Mouse (Mus musculus): ENCODE data around the gene Tnfrsf8. TPM values are rescaled to one million over a fixed set of nuclear protein-coding genes. Genes with fewer than 3 reads are reported as not detected.

Tnfrsf8 gene
- total and polyA plus RNA-seq, 3 experiments: 12.7 to 31.0 (median 24.7) TPM

DNA sequence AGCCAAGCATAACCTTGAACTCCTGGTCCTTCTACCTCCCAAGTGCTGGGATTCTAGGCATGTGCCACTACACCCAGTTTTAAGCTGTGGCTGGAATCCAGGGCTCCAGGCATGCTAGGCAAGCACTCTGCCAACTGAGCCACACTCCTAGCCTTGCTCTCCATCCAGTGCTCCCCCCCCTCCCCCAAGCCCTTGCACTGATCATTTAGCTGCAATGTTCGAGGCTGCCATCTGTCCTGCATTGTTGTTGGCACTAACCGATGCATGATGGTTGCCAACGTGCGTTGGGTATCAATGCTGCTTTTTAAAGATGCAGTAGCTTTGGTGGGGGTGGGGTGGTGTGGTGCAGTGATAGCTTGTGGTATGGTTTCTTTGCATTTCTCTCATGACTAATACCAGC lies 10.9 kb downstream of the Tnfrsf8 start:
- Histone ChIP-seq H3K4me3 (replicated peaks in 1 of 3; ENCODE audit: low read depth in 2 of 3, low read length in 2 of 3, poor library complexity in 1 of 3) (no peak overlapping the region), H3K27me3 (replicated peaks) (no peaks in the 10 kb centered on the region), H3K79me2 (replicated peaks; ENCODE audit: control insufficient read depth, extremely low read depth, insufficient read depth, poor library complexity, severe bottlenecking) (0 out of 2 replicates have a peak, but pooled peaks cover 6% of the 10 kb centered on the region), H3K9ac (ENCODE audit: insufficient read depth, low read depth) (no peak overlapping the region), H3K27ac (ENCODE audit: insufficient read depth, low read depth) (no peak overlapping the region), H3K4me2 (ENCODE audit: insufficient read depth, low read depth, poor library complexity, severe bottlenecking) (no peak overlapping the region), H3K4me1 (ENCODE audit: control insufficient read depth in 1 of 2, insufficient read depth in 2 of 2) (peaks cover 24 to 70% of the 10 kb centered on the region in 2 experiments), H3K36me3 (replicated peaks in 1 of 2; ENCODE audit: control insufficient read depth in 1 of 2, insufficient read depth in 1 of 2, low read length in 1 of 2) (peaks cover 2 to 18% of the 10 kb centered on the region in 2 experiments), H3K9me3 (replicated peaks; ENCODE audit: low read length) (no peaks in the 10 kb centered on the region)
- TF ChIP-seq TCF12 (IDR thresholded peaks at IDR 0.05; ENCODE audit: low read depth, low read length) (no peak), TBP (conservative IDR thresholded peaks at IDR 0.05; ENCODE audit: low read depth, low read length) (no peak), HCFC1 (IDR thresholded peaks at IDR 0.05; ENCODE audit: low read depth, low read length) (no peak), MXI1 (IDR thresholded peaks at IDR 0.05; ENCODE audit: low read depth, low read length) (no peak), POLR2AphosphoS2 (IDR thresholded peaks at IDR 0.05; ENCODE audit: low read depth, low read length) (no peak), MEF2A (IDR thresholded peaks at IDR 0.05; ENCODE audit: borderline replicate concordance, low read depth, low read length) (no peak)
- in situ Hi-C loops (cut with MboI; ENCODE audit: low pct_ligation_motif_present, low pct_unique_long_range_greater_than_20kb, low sequenced_read_pairs): no loop called here
- dilution Hi-C loops (cut with MboI; ENCODE audit: extremely low pct_ligation_motif_present, extremely low pct_unique_long_range_greater_than_20kb, low sequenced_read_pairs): no loop called here
- DNase-seq (ENCODE audit: extremely low read depth): no peak

DNA sequence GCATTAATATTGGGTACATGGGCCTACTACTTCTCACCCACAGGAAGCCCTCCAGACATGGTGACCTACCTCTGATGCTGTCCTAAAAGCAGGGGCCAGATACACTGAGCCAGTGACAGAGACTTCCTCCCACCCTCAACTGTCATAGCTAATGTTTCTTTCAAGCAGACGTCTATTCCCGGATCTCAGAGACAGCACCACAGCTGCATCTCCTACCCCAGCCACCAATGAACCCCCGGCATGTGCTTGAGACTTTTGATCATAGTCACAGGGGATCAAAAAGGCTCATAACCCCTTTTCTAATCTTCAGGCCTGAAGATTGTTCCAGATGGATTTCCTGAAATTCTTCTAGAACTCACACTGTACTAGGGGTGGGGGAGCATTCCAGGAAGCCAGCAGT lies 12.9 kb downstream of the Tnfrsf8 start:
- no peak overlapping the region for H3K4me2 ChIP-seq (ENCODE audit: insufficient read depth, low read depth, poor library complexity, severe bottlenecking)
- in situ Hi-C loops (cut with MboI; ENCODE audit: low pct_ligation_motif_present, low pct_unique_long_range_greater_than_20kb, low sequenced_read_pairs): no loop called here
- dilution Hi-C loops (cut with MboI; ENCODE audit: extremely low pct_ligation_motif_present, extremely low pct_unique_long_range_greater_than_20kb, low sequenced_read_pairs): no loop called here
- TF ChIP-seq ETS1 (conservative IDR thresholded peaks at IDR 0.05; ENCODE audit: low read depth, low read length) (no peak), MAZ (IDR thresholded peaks at IDR 0.05; ENCODE audit: low read depth, low read length) (no peak), SMC3 (IDR thresholded peaks at IDR 0.05; ENCODE audit: low read depth, low read length) (no peak), ZMIZ1 (IDR thresholded peaks at IDR 0.05; ENCODE audit: low read depth, low read length) (no peak), ZNF384 (IDR thresholded peaks at IDR 0.05; ENCODE audit: low read depth, low read length) (no peak), MYC (IDR thresholded peaks at IDR 0.05; ENCODE audit: low read depth, low read length) (no peak), MEF2A (IDR thresholded peaks at IDR 0.05; ENCODE audit: borderline replicate concordance, low read depth, low read length) (no peak), JUND (conservative IDR thresholded peaks at IDR 0.05; ENCODE audit: low read depth, low read length) (no peak), MAX (IDR thresholded peaks at IDR 0.05; ENCODE audit: low read length) (no peak), POLR2A (IDR thresholded peaks at IDR 0.05; ENCODE audit: low read depth, low read length) (no peak), JUN (IDR thresholded peaks at IDR 0.05; ENCODE audit: insufficient read depth, low read depth, low read length) (no peak), GABPA (IDR thresholded peaks at IDR 0.05; ENCODE audit: insufficient replicate concordance, low read depth, low read length) (no peak), EP300 (IDR thresholded peaks at IDR 0.05; ENCODE audit: low read length) (no peak), IRF4 (IDR thresholded peaks at IDR 0.05; ENCODE audit: low read depth, low read length) (no peak), TBP (conservative IDR thresholded peaks at IDR 0.05; ENCODE audit: low read depth, low read length) (no peak), CHD1 (IDR thresholded peaks at IDR 0.05; ENCODE audit: low read depth, low read length) (no peak), RAD21 (IDR thresholded peaks at IDR 0.05; ENCODE audit: low read depth, low read length) (no peak), E2F4 (IDR thresholded peaks at IDR 0.05; ENCODE audit: insufficient replicate concordance, low read depth, low read length) (no peak), MXI1 (IDR thresholded peaks at IDR 0.05; ENCODE audit: low read depth, low read length) (no peak)
- peaks cover 8 to 29% of the 10 kb centered on the region in 2 experiments for H3K36me3 ChIP-seq (replicated peaks in 1 of 2; ENCODE audit: control insufficient read depth in 1 of 2, insufficient read depth in 1 of 2, low read length in 1 of 2)
- no peak overlapping the region for H3K9ac ChIP-seq (ENCODE audit: insufficient read depth, low read depth)
- no peak for DNase-seq (ENCODE audit: extremely low read depth)
- H3K27me3 ChIP-seq (replicated peaks): no peaks in the 10 kb centered on the region
- H3K27ac ChIP-seq (ENCODE audit: insufficient read depth, low read depth): no peak overlapping the region
- peaks cover 19 to 61% of the 10 kb centered on the region in 2 experiments for H3K4me1 ChIP-seq (ENCODE audit: control insufficient read depth in 1 of 2, insufficient read depth in 2 of 2)
- H3K9me3 ChIP-seq (replicated peaks; ENCODE audit: low read length): no peaks in the 10 kb centered on the region
- H3K4me3 ChIP-seq (replicated peaks in 1 of 3; ENCODE audit: low read depth in 2 of 3, low read length in 2 of 3, poor library complexity in 1 of 3): no peak overlapping the region
- no peaks in the 10 kb centered on the region for H3K79me2 ChIP-seq (replicated peaks; ENCODE audit: control insufficient read depth, extremely low read depth, insufficient read depth, poor library complexity, severe bottlenecking)
